Mouse (Mus musculus) liver, embryonic 11.5 days (tissue): ENCODE results near the gene Hist1h1c. TPM values are rescaled to one million over a fixed set of nuclear protein-coding genes. Genes with fewer than 3 reads are reported as not detected.
"Not testable (repeated sequence)": the region's sequence is repeated elsewhere in the genome, so short reads cannot be mapped to it uniquely, and the experiment has no call there.

ENCODE experiments used
- ATAC-seq: fragments of 200-750 bp; cut with Nextera tagmentation; replicated peaks from 2 replicates; pipeline ENCODE4 v1.8.0; 2017; ENCODE audit warnings: moderate number of reproducible peaks, mild to moderate bottlenecking, moderate TSS enrichment, moderate library complexity; ENCODE audit not compliant: low FRiP score
- DNase-seq: peaks from one replicate; pipeline ENCODE4 v3.0.0-alpha.2; 2017; ENCODE audit warnings: low spot score
- H3K27ac ChIP-seq: fragments of 300-500 bp; sonication (generic); 2 replicates; pipeline ENCODE4 v1.5.1; 2014; ENCODE audit warnings: mild to moderate bottlenecking, low read depth, low read length, control low read depth
- H3K27me3 ChIP-seq: fragments of 300-500 bp; sonication (generic); replicated peaks from 2 replicates; pipeline ENCODE4 v1.6.1; 2014; ENCODE audit warnings: low read length, mixed read lengths; ENCODE audit not compliant: control insufficient read depth, insufficient read depth
- H3K36me3 ChIP-seq: fragments of 300-500 bp; sonication (generic); 2 replicates; pipeline ENCODE4 v1.6.1; 2014; ENCODE audit warnings: mild to moderate bottlenecking, low read length, moderate library complexity, mixed read lengths; ENCODE audit not compliant: control insufficient read depth, insufficient read depth
- H3K4me1 ChIP-seq: fragments of 300-500 bp; sonication (generic); replicated peaks from 2 replicates; pipeline ENCODE4 v1.6.1; 2014; ENCODE audit warnings: low read length, mixed read lengths; ENCODE audit not compliant: control insufficient read depth, insufficient read depth
- H3K4me2 ChIP-seq: fragments of 300-500 bp; sonication (generic); 2 replicates; pipeline ENCODE4 v1.6.1; 2014; ENCODE audit warnings: mild to moderate bottlenecking, control low read depth, moderate library complexity
- H3K4me3 ChIP-seq: fragments of 300-500 bp; sonication (generic); 2 replicates; pipeline ENCODE4 v1.5.1; 2014; ENCODE audit warnings: low read depth, low read length, control low read depth
- H3K9ac ChIP-seq: fragments of 300-500 bp; sonication (generic); 2 replicates; pipeline ENCODE4 v1.6.1; 2014; ENCODE audit warnings: low read depth, low read length, control low read depth
- H3K9me3 ChIP-seq: fragments of 300-500 bp; sonication (generic); 2 replicates; pipeline ENCODE4 v1.6.1; 2016; ENCODE audit warnings: low read length, inconsistent platforms, mixed read lengths; ENCODE audit not compliant: control insufficient read depth
- WGBS: fragments of 180-500 bp; shearing (Covaris S2); extraction: QIAGEN DNeasy Blood & Tissue Kit; methylation state at CpG from one replicate; pipeline ENCODE4 v1.1.7; 2014; 5-methylcytosine and 5-hydroxymethylcytosine counted together
- polyA plus RNA-seq: library from polyadenylated mRNA; unstranded; fragments of >200 nt; fragmentation: Nextera tagmentation; extraction: Ambion mirVana; gene quantifications from 2 replicates; pipeline ENCODE4 v1.2.1, GENCODE M21; 2014

The Hist1h1c gene
- polyA plus RNA-seq, 1 experiment from 2014 or later, result 24.2 TPM

- H3K27ac ChIP-seq, result no peak overlapping the region
- WGBS, result 77% methylated on average over 4 of the region's 4 CpGs
- peaks cover 5% of the 10 kb centered on the region for H3K4me1 ChIP-seq
- no peak for ATAC-seq
- no peaks in the 10 kb centered on the region for H3K9me3 ChIP-seq
- H3K4me3 ChIP-seq, result no peak overlapping the region
- no peak overlapping the region for H3K9ac ChIP-seq
- H3K4me2 ChIP-seq, result no peak overlapping the region
- no peaks in the 10 kb centered on the region for H3K36me3 ChIP-seq
- peak; percentile 25 for DNase-seq
- 0 out of 2 replicates have a peak, but pooled peaks cover 4% of the 10 kb centered on the region for H3K27me3 ChIP-seq
Measured at GRCm38 (mm10) chr13:23708041-23708440, 30.6 kb upstream of the Hist1h1c start.

- Histone ChIP-seq H3K27ac (no peak overlapping the region), H3K4me2 (no peak overlapping the region), H3K4me1 (peaks cover 5% of the 10 kb centered on the region), H3K27me3 (0 out of 2 replicates have a peak, but pooled peaks cover 4% of the 10 kb centered on the region), H3K36me3 (no peaks in the 10 kb centered on the region), H3K9ac (no peak overlapping the region), H3K4me3 (no peak overlapping the region), H3K9me3 (no peaks in the 10 kb centered on the region)
- ATAC-seq (no peak), DNase-seq (peak; percentile 16)
- WGBS, result 74% methylated on average over 4 of the region's 4 CpGs
Measured at GRCm38 (mm10) chr13:23708654-23709053, 30.0 kb upstream of the Hist1h1c start.

GRCm38 (mm10) chr13:23709714-23710373 is 28.8 kb upstream of the Hist1h1c start:
- Histone ChIP-seq H3K4me3 (peak overlapping the region; percentile 41), H3K4me2 (peak overlapping the region; percentile 71), H3K9me3 (no peaks in the 10 kb centered on the region), H3K27ac (no peak overlapping the region), H3K4me1 (peaks cover 5% of the 10 kb centered on the region; the same call in 1 of the 2 replicates), H3K36me3 (no peaks in the 10 kb centered on the region), H3K9ac (peak overlapping the region; percentile 63), H3K27me3 (0 out of 2 replicates have a peak, but pooled peaks cover 4% of the 10 kb centered on the region)
- DNase-seq (no peak), ATAC-seq (no peak)
- WGBS, result 38% methylated on average over 14 of the region's 15 CpGs

GRCm38 (mm10) chr13:23710374-23711089 is 28.1 kb upstream of the Hist1h1c start, which contains the start of gene Hfe:
Gene Hfe (minus strand): TSS chr13:23710854.
- WGBS, result 2% methylated on average over 17 of the region's 17 CpGs
- Histone ChIP-seq H3K27ac (no peak within 1 kb of the TSS), H3K9me3 (no peaks in the 10 kb centered on the region), H3K36me3 (no peaks in the 10 kb centered on the region), H3K27me3 (0 out of 2 replicates have a peak, but pooled peaks cover 4% of the 10 kb centered on the region), H3K9ac (peak within 1 kb of the TSS; percentile 63), H3K4me1 (peaks cover 5% of the 10 kb centered on the region; the same call in 1 of the 2 replicates), H3K4me2 (peak within 1 kb of the TSS; percentile 71), H3K4me3 (peak within 1 kb of the TSS; percentile 41)
- DNase-seq (peak; percentile 62), ATAC-seq (0 out of 2 replicates have a peak, but pooled peaks have one; percentile 47)

GRCm38 (mm10) chr13:23716261-23717042 is 22.2 kb upstream of the Hist1h1c start:
- Histone ChIP-seq H3K4me2 (no peak overlapping the region), H3K9me3 (no peaks in the 10 kb centered on the region), H3K9ac (no peak overlapping the region), H3K27me3 (no peaks in the 10 kb centered on the region), H3K4me1 (0 out of 2 replicates have a peak, but pooled peaks cover 4% of the 10 kb centered on the region), H3K4me3 (no peak overlapping the region), H3K36me3 (no peaks in the 10 kb centered on the region), H3K27ac (no peak overlapping the region)
- no peak for DNase-seq
- ATAC-seq, result no peak
- WGBS, result 43% methylated on average over 5 of the region's 5 CpGs

- Histone ChIP-seq H3K4me2 (no peak overlapping the region), H3K27ac (no peak overlapping the region), H3K27me3 (no peaks in the 10 kb centered on the region), H3K36me3 (no peaks in the 10 kb centered on the region), H3K9ac (no peak overlapping the region), H3K4me1 (0 out of 2 replicates have a peak, but pooled peaks cover 4% of the 10 kb centered on the region), H3K4me3 (no peak overlapping the region), H3K9me3 (no peaks in the 10 kb centered on the region)
- ATAC-seq (no peak), DNase-seq (no peak)
- 50% methylated on average over 11 of the region's 11 CpGs for WGBS
Measured at GRCm38 (mm10) chr13:23717176-23717575, 21.4 kb upstream of the Hist1h1c start.

- not testable (repeated sequence) for H3K9ac ChIP-seq, H3K4me1 ChIP-seq, H3K9me3 ChIP-seq, DNase-seq, H3K4me3 ChIP-seq, H3K4me2 ChIP-seq, H3K36me3 ChIP-seq, H3K27ac ChIP-seq, H3K27me3 ChIP-seq, ATAC-seq
- 8% methylated on average over 2 of the region's 2 CpGs for WGBS
Measured at GRCm38 (mm10) chr13:23717593-23718245, 20.9 kb upstream of the Hist1h1c start.

- no peaks in the 10 kb centered on the region for H3K27me3 ChIP-seq
- no peak overlapping the region for H3K9ac ChIP-seq
- no peak overlapping the region for H3K4me2 ChIP-seq
- H3K36me3 ChIP-seq, result no peaks in the 10 kb centered on the region
- no peak overlapping the region for H3K4me3 ChIP-seq
- H3K4me1 ChIP-seq, result peaks cover 24% of the 10 kb centered on the region
- 58% methylated on average over 4 of the region's 4 CpGs for WGBS
- H3K27ac ChIP-seq, result no peak overlapping the region; the same call in none of the 2 replicates
- no peaks in the 10 kb centered on the region for H3K9me3 ChIP-seq
- no peak for DNase-seq
- ATAC-seq, result peak; percentile 71; the same call in 1 of the 2 replicates
Measured at GRCm38 (mm10) chr13:23724239-23724638, 14.4 kb upstream of the Hist1h1c start.
